Mouse (Mus musculus) adrenal gland, adult (tissue): ENCODE measurements around the gene F7.

Experiments
- DNase-seq, 2 experiments: peaks; one replicate each; pipeline ENCODE4 v3.0.0; 2022 to 2023; ENCODE audit warnings: low spot score in 1 of 2; ENCODE audit not compliant: inconsistent age in 2 of 2

Gene F7

DNA sequence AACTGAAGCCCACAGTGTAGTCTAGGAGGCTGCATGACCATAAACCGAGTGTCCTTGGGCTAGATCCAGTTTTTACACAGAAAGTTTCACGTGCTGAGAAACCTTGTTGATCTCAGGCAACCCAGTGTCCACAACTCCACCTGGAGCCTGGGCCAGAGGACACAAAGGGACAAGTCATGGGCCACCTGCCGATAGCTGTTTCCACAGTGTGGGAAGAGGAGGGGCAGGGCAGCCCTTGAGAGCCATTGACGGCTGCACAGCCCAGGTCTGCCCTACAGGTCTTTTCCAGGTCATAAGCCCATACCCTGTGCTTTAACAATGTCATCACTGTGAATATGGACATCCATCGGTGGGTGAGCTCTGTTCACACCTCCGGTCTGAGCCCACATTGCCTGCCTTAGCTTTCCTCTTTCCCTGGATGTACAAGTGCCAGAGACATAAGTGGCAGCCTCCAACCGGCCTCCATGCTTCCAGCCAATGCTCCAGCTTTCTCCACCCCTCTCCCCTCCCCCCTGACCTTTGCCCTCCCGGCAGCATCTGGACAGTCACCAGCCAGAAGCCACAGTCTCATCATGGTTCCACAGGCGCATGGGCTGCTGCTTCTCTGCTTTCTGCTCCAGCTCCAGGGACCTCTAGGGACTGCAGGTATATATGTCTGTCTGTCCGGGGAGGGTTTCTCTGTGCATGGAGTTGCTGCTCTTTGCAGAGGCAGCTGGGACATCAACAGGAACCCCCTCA lies at the start of gene F7:
F7 (plus strand) TSS at position 548 of the 738 bp plus-strand sequence.
- DNase-seq: no peak

DNA sequence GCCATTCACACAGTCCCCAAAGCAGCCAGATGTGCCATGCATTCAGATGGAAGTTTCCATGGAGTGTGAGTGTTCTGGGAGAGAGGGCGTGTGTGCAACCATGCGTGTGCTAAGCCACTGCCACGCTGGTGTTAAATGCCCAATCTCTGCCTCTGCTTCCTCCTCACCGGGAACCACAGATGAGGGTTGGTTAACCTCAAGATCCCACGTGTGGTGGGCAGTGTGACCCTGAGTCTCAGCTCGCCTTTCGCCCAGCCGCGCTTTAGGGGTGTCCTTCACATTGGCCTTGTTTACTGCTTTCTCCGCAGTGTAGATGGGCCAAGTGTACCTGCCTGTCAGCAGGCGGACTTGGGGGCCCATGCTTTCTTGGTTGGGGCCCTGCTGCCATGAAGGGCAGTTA lies 49.5 kb upstream of the F7 start:
- DNase-seq: no peak

DNA sequence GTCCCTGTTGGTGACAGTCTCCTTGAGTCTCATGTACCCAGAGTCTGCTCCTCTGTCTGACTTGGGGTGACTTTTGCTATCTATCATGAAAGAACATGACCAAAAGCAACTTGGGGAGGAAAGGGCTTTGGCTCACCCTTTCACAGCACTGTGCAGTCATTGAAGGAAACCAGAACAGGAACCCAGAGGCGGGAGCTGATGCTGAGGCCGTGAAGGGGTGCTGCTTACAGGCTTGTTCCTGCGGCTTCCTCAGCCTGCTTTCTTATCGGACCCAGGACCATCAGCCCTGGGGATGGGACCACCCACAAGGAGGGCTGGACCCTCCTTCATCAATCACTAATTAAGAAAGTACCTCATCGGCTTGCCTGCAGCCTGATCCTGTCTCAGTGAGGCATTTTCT lies 49.1 kb upstream of the F7 start:
- DNase-seq: no peak

DNA sequence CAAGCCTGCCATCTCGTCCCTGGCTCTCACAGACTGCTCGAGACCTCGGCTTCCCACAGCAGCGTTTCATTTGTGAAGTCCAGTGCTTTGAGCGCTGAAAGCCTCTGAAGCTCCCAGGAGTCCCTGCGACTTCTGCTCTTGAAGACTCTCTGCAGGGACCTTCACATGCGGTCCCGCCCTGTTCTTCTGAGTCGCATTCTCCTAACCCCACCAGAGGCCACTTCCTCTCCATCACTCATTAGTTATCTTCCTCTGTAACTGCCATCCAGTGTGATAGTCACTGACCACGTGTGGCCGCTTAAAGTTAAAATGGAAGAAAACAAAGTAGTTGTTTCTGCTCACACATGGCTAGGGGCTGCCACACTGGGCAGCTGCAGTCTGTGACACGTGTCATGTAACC lies 48.5 kb upstream of the F7 start:
- no peak for DNase-seq

DNA sequence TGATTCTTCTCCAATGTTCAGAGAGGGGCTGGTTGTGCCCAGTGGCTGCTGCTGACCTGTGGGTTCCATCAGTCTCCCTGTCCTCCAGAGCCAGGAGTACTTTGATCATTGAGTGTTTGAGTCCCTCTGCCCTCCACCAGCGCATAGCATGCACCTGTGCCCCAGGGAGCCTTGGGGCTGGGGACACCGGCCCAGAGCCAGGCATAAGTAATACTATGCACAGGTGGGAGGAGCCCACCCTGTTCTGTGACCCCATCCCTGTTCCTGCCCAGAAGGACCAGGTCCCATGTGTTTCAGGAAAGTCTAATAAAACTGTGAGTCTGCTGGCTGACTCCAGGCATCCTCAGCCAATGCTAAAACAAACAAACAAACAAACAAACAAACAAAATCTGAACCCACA lies 47.5 kb upstream of the F7 start:
- no peak for DNase-seq

DNA sequence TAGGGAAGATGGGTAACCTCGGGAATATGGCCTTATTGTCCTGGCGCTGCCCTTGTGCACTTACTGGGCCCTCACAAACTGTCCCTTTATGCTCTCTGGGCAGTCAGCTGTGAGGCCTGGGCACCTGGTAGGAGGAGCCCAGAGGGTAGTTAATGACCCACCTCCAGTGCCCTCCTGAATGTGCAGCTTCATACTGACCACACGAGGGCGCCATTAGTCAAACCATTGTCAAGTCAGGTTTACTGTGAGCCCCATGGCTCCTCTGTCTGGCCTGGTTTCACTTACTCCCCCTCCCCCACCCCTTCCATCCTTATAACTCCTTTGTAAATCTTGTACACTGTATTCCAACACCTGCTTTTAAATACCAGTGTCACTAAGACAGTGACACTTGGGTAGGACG lies 47.1 kb upstream of the F7 start:
- peak; percentile 52 to 80 for DNase-seq

DNA sequence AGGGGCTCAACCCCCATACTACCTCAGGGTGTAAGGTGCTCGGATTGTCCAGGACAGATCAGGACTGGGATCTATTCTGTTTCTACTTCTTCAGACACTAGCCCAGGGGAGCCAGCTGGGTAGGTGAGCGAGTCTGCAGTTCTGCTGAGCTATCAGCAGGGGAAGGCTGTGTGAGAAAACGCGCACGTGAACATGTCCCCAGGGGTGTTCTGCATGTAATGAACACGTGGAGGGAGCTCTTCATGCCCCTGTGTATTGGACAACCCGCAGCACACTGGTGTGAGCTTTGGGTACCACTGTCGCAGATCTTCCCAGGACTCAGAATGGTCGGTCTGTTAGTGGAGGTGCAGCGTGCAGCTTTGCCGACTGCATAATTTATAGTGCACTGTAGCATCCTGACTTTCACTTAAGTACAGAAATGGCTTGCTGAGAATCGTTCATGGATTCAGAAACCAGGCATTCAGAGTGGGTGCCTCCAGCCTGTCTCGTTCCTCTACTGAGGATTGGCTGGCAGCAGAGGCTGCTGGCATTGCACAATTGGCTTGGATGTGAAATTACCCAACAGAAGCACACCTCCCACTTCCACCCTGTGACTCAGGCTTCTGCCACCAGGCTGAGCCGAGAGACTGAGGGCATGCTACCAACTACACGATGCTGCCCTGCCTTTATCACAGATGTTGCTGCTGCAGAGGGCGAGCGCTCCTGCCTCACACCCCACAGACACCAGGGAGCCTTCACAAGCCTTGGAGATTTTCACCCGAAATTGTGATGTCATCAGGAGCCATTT lies 42.0 kb upstream of the F7 start:
- DNase-seq: peak; percentile 45 to 83

DNA sequence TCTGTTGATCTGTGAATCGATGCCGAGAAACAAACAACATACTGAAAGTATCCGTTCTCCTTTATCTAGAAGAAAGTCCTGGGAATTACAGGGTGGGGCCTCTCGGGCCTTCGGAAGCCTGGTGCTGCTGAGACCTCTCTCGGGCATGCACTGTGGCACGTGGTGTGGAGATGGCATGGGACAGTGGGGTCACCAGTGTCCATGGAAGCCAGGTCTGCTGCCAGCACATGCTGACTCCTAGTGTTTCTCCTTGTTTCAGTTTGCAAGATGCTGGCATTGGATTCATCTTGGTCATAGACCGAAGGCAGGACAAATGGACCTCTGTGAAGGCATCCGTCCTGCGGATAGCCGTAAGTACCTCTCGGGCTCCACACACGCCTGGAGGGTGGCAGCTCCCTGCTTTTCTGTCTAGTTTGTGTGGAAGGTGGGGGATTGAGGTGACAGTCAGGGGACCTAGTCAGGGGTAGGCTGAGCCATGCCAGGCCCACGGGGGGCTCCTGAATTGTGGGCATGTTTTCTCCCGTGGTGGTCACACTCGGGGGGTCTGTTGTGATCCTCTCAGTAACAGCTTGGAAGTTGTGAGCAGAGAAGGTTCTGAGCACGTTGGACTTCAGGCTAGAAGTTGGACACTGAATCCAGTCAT lies 41.1 kb upstream of the F7 start:
- no peak for DNase-seq

DNA sequence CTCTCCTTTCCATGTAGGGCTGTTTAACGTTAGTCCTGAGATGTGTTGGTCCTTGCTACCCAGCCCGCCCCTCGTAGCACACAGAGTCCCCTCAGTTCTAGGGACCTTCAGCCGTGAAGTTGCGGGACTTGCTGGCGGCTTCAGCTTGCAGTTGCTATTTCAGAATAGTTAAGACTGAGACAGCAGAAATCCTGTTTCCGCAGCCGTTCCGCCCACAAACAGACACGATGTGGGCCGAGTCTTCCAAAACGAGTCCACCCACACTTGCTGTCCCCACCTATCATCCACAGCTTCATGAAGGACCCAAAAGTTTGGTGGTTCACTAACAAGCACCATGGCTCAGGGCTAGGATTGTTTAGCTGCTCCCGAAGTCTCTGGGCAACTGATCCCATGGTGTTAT lies 40.6 kb upstream of the F7 start:
- no peak for DNase-seq

DNA sequence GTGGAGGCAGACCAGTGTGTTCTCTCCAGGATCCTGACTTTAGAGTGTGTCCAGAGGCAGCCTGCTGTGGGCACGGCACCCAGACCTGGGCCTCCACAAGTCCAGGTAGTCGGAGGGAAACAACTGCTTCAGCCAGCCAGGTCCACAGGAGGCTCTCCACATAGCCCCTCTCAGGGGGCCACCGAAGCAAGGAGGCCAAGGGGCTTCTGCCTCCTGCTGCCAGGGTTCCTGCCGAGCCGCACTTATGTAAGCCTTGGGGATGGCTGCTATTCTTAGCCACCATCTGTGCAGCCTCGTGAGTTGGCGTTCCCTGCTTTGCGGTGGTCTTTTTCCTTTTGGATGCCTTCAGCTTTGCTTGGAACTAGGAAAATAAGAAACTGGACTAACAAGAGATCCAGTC lies 38.3 kb upstream of the F7 start:
- no peak for DNase-seq

DNA sequence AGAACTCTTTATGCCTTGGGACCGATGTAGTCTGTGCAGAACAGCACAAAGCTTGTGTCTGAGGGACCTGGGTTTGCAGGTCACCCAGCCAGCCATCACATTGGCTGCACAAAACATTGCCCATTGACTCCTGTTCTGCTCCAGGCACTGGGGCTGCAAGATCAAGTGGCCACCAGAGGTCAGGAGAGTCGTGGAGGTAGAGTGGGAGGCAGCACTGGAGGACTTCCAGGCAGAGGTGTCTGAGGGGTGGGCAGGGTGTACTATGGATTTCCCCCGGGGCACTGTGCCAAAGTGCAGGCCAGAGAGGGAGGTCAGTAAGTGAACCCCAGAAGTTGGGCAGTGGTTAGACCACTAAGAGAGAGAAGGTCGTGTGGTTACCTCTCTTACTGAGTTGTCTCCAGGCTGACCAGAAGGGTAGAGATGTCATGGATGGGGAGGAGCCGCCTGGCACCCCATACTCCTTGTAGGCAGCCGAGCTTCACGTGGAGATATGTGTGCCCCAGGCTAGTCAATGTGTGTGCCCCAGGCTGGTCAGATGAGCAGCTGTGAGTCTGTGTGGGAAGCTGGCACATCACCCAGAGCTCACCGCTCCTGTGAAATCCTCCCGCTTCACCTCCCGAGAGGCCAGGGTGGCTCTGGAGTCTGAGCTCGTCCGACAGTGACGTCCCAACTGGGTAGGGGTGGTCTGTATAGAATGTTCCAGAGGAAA lies 37.0 kb upstream of the F7 start:
- peak in 1 of 2 experiments; percentile 33 for DNase-seq

DNA sequence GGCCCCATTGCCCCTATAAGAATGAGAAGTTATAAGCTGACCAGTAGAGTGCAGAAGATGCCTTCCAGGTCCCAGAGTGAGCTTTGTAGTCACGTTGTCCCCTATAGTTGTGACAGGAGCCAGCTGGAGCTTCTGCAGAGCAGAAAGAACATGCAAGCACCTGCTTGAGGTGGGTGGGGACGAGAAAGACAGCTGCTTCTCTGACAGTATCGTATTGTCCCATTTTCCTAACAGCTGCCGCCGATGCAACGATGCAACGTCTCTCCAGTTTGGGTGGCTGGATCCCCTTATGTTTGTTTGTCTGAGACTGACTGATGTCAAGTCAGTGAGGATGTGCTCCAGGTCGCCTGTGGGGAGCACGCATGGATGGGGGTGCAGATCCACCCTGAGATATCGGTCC lies 34.4 kb upstream of the F7 start:
- DNase-seq: no peak

DNA sequence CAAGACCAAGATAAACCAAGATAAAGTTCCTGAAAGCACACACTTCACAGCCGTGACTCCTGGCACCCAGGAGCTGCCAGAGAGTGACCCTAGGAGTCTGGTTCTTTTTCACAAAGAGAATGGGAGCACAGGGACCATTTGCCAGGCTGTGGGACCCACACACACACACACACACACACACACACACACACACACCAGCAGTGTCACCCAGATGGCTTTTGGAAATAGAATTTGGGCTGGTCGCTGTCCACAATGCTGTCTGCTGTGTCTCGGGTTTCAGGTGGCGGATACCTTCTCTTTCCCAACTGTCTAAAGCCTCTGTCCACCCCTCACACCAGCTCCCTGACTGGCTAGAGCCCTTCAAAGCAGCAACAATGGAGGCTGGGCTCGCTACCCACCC lies 31.4 kb upstream of the F7 start:
- DNase-seq: no peak

DNA sequence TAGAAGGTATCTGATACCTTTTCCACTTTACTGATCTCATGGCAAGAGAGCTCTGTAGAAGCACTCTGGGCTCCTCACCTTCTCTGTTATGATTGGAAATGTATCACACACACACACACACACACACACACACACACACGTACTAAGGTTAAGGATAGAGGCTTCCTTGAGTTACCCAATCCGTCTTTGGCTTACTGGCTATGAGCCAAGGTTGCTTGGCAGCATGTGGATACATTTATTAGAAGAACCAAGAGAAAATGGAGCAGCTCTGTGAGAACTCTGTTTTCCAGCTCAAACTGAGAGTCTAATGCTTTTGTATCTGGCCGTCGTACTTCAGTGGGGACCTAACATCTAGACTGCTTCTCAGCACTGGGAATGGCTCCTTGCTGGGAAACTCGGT lies 30.4 kb upstream of the F7 start:
- DNase-seq: peak in 1 of 2 experiments; percentile 77

DNA sequence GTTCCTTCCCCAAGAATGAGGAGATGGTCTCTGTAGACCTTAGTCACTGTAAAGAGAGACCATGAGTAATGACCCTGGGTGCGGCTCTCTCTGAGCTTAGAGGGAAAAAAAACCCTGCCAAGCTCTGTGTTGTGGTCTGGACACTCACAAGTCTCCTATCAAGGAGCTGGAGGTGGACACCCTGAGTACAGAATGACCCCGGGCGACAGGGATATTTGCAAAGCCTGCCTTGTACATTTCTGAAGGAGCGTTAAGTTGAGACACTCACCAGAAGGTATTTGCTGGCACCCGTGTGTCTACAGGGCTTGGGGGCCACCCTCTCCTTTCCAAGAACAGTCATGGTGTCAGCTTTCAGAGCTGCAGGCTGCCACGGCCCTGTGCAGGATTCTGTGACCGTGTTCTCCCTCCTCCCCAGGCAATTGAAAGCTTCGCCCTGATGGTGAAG lies 29.0 kb upstream of the F7 start:
- no peak for DNase-seq

DNA sequence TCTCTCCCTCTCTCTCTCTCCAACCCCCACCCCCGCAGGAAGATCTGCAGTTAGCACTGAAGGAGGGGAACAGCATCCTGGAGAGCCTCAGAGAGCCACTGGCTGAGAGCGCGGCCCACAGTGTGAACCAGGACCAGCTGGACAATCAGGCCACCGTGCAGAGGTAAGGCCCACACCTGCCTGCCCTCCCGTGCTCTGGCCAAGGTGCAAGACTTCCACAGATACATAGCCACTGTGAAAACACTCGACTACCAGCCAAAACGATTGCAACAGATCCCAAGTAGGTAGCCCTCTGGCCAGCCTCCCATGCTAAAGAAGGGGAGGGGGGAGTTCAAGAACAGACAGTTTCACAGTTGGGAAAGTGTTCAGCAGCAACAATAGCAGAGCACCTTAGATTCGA lies 27.5 kb upstream of the F7 start:
- no peak for DNase-seq

DNA sequence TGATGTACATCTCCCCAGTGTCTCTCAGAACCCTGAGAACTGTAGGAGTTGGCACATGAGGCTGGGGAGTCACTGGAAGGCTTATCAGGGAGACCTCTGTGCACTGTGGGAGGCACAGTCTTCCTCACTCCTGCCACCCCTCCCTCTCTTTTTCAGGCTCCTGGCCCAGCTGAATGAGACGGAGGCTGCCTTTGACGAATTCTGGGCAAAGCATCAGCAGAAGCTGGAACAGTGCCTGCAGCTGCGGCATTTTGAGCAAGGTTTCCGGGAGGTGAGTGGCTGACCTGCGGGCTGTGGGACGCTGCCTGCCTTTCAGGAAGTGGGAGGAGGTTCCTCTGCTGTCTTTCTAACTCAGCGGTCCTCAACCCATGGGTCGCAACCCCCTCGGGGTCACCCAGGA lies 26.0 kb upstream of the F7 start:
- no peak for DNase-seq

DNA sequence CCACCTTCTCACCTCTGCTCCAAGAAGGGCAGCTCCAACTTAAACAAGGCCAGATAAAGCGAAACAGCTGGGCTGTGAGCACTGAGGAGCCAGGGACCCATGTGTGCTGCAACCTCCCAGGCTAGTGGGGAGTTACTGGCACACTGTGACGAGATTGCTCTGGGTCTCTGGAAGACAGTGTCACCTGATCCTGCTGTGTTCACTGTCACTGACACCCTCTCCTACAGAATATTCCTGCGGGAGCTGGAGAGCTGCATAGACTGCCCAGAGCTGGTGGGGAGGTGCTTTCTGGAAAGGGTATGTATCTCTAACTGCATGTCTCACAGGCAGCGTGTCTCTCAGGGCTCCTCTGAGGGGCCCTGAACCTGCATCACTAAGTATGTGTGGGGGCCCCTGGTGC lies 18.4 kb upstream of the F7 start:
- DNase-seq: no peak

DNA sequence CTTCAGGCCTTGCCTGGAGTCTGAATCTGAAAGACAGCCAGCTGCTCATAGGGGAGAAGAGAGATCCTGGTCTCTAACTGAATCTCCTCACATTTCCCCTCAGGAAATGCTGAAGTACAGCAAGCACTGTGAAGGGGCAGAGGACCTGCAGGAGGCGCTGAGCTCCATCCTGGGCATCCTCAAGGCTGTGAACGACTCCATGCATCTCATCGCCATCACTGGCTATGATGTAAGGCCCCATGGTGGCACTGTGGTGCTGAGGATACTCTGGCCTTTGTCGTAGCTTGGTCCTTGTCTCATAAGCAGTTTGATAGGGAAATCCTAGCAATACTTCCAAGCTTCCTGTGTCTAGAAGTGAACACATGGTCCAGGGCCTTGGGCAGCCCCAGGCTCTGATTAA lies 15.5 kb upstream of the F7 start:
- DNase-seq: no peak

DNA sequence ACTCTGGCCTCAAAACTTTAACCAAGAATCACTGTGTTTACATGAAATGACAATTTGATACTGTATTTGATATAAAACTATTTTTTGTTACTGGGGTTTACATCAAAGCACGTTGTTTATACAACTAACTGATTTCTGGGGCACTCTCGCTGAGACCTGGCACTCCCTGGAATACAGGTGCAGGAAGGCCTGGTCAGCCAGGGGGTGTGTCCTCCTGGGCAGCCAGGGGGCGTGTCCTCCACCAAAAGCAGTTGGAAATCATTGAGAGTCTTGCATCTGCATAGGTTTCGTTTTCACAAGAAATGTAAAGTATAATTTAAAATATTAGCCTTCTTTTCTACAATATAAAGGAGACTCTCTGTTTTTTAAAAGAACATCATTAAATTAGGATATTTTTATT lies 6.3 kb upstream of the F7 start:
- DNase-seq: no peak

DNA sequence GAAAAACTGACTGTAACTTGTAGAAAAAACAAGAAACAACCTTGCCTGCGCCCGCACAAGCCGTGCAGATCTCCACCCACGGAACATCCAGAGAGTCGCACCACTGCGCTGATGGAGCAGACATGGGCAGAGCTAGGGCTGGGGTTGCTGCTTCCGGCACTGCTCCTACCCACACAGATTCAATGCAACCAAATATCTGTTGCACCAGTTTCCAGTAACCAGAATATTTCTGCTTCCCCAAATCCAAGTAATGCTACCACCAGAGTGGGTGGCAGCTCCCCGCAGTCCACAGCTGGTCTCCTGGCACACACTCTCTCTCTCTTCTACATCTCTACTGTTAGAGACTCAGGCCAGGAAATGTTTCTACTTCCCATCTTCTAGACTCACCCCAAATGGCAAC lies 4.0 kb upstream of the F7 start:
- DNase-seq: no peak

DNA sequence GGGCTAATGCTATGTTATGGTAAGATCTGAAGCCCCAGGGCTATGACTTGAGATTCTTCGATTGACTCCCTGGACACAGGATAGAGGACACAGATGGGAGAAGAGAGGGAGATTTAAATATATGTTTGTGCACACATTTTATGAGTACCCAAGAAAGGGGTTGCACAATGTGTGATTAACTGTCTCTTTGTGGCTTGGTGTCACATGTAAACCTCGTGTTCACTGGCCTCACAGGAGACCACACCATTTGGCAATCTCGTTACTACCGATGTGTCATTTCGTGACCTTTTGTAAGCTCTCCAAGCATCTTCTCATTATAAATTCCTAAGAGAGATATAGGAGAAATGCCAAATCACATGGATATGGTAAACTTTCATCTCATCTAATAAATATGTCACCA lies 1.8 kb downstream of the F7 start:
- DNase-seq: no peak
